Mouse (Mus musculus): ENCODE measurements at regions not wholly inside any gene's neighbourhood (a gene's known extent, or its start where the extent isn't known, plus 50 kb on each side); places are given as distances from the start of the nearest gene placed in this dataset.

DNA sequence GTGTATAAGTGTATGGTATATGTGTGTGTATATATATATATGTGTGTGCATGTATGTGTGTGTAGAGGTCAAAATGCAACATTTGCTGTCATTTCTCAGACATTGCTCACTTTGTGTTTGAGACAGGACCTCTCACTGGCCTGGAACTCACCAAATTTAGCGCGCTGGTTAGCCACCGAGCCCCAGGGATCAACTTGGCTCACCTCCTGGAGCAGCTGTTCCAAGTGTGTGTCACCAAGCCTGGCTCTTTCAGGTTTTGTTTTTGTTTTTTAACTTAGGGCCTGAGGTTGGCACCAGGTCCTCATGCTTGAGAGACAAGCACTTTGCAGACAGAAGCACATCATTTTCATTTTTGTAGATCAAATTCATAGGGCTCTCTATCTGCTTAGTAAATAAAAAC is 154.0 kb upstream of the Jmjd1c start:
- DNase-seq: no peak

GRCm38 (mm10) chr10:66943875-66944274 is 152.1 kb upstream of the Jmjd1c start:
- no peak for DNase-seq

- no peak for DNase-seq
Measured at GRCm38 (mm10) chr10:66946161-66946560, 149.8 kb upstream of the Jmjd1c start.

DNA sequence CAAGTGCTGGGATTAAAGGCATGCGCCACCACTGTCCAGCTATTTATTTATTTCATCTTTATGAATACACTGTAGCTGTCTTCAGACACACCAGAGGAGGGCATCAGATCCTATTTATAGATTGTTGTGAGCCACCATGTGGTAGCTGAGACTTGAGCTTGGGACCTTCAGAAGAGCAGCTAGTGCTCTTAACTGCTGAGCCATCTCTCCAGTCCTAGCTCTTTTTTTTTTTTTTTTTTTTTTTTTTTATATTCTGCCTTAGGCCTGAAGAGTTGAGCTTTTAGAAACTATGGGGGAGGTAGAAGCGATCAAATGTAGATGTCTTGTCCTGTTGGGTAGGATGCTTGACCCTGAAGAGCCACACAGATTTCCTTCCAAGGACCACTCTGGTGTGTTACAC is 147.6 kb upstream of the Jmjd1c start:
- no peak for DNase-seq

DNA sequence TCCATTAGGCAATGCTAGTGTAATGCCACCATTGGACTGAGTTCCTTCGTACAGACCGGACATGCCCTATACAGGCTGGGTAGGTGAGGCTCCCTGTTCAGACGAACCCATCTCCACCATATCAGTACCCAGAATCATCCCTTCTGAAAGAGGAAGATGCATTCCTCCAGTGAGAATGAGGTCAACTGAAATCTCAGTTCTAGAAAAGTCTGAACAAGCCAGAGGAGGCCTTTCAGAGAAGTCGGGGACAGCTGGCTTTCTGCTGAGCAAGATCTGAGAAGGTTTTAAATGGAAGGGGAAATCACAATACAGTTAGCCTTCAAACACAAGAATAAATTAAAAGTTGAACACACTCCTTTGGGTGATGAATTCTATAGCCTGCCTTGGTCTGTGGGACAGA is 145.5 kb upstream of the Jmjd1c start:
- no peak for DNase-seq

DNA sequence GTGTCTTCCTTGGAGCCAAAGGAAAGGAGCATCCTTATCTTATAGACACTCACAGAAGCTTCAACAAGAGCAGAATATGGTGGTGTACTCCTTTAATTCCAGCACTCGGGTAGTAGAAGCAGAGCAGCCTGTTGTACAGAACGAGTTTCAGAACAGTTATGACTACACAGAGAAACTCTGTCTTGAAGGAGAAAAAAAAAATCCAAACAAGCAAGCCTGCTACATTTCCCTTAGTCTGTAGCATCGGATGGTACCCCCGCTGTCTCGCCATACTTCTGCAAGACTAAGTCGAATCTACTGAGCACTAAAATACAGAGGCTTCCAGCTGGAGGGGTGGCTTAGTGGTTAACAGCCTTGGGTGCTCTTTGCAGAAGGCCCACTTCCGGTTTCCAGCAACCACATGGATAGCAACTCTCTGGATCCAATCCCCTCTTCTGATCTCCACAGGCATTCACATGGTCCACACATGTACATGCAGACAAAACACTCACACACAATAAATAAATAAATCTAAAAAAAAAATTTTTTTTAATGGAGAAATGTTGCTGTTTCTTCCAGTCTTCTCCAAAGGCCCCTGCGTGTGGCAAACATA is 144.6 kb upstream of the Jmjd1c start:
- no peak for DNase-seq

- no peak for DNase-seq
Measured at GRCm38 (mm10) chr10:66951935-66952334, 144.0 kb upstream of the Jmjd1c start.

DNA sequence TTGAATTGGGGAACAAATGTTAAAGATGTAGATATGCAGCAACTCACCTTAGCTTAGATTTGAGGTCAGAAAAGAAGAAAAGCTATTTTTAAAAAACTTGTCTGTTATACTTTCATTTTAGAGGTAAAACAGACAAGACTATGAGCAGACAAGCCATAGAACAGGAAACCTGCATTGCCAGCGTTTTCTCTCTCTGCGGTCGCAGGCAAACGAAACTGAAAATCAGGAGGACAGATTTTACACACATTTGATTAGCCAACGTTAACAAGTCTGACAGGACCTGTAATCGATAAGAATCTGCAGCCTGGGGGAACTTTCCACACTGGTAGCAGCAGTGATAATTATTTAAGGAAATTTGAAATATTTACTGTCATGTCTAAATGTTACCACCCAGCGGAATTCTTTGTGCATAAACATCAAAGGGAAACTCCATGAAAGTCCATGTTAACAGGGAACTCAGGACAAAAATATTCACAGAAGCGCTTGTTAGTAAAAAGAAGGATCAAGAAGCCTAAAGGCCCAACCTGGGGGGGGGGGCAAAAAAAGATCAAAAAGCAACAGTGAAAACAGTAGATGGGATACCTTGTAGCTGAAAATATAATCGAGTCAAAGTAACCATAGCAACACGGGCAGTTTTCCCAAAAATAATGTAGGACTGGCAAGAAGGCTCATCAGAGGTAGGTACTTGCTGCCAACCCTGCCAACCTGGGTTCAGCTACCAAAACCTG is 142.5 kb upstream of the Jmjd1c start:
- DNase-seq: no peak

- DNase-seq: no peak
Measured at GRCm38 (mm10) chr10:66953976-66954505, 141.9 kb upstream of the Jmjd1c start.

GRCm38 (mm10) chr10:66955430-66955829 is 140.5 kb upstream of the Jmjd1c start:
- DNase-seq: no peak

DNA sequence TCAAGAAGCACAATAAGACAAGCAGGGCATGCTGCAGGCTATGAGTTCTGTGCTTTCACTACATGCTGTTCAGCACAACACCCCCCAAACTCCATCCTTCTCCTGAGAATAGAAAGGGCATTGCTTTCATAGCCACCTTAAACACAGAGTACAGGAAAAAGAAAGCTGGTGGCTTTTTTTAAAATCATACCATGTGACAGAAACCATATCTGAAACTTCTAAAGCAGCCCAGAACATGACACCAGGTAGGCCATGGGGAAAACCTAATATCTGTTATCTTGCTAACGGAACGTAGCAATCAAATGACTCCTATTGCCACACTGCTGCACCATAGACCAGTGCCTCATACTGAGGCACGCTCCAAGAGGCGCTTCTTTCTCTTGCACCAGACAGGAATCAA is 139.3 kb upstream of the Jmjd1c start:
- no peak for DNase-seq

- DNase-seq: no peak
Measured at GRCm38 (mm10) chr10:66957373-66957772, 138.6 kb upstream of the Jmjd1c start.

Data from right cerebral cortex, postnatal 25 days (tissue).